Mouse (Mus musculus) midbrain, embryonic 13.5 days (tissue): Measurements from ENCODE around the gene Kcnk10. TPM values are rescaled to one million over a fixed set of nuclear protein-coding genes. Genes with fewer than 3 reads are reported as not detected.
A peak's percentile ranks its signal among the peaks of the same experiment; 100 is the strongest.

ENCODE experiments used
- ATAC-seq: fragments of 200-750 bp; cut with Nextera tagmentation; 2 replicates; pipeline ENCODE4 v1.8.0; 2017; ENCODE audit warnings: mild to moderate bottlenecking, moderate TSS enrichment, moderate library complexity
- H3K27ac ChIP-seq: fragments of 300-500 bp; sonication (generic); 2 replicates; pipeline ENCODE4 v1.5.1; 2015; ENCODE audit warnings: inconsistent platforms, mild to moderate bottlenecking, moderate library complexity
- H3K27me3 ChIP-seq: fragments of 300-500 bp; sonication (generic); 2 replicates; pipeline ENCODE4 v1.6.1; 2015; ENCODE audit warnings: mild to moderate bottlenecking, inconsistent platforms
- H3K36me3 ChIP-seq: fragments of 300-500 bp; sonication (generic); 2 replicates; pipeline ENCODE4 v1.6.1; 2015; ENCODE audit warnings: mild to moderate bottlenecking, inconsistent platforms
- H3K4me1 ChIP-seq: fragments of 300-500 bp; sonication (generic); replicated peaks from 2 replicates; pipeline ENCODE4 v1.6.1; 2015; ENCODE audit warnings: inconsistent platforms
- H3K4me2 ChIP-seq: fragments of 300-500 bp; sonication (generic); replicated peaks from 2 replicates; pipeline ENCODE4 v1.6.1; 2015; ENCODE audit warnings: moderate library complexity, mild to moderate bottlenecking, inconsistent platforms
- H3K4me3 ChIP-seq: fragments of 300-500 bp; sonication (generic); replicated peaks from 2 replicates; pipeline ENCODE4 v1.5.1; 2015; ENCODE audit warnings: mild to moderate bottlenecking, inconsistent platforms
- H3K9ac ChIP-seq: fragments of 300-500 bp; sonication (generic); replicated peaks from 2 replicates; pipeline ENCODE4 v1.6.1; 2015; ENCODE audit warnings: mild to moderate bottlenecking, inconsistent platforms
- H3K9me3 ChIP-seq: fragments of 300-500 bp; sonication (generic); 2 replicates; pipeline ENCODE4 v1.6.1; 2016; ENCODE audit warnings: mild to moderate bottlenecking, inconsistent platforms
- WGBS: fragments of 180-500 bp; shearing (Covaris S2); methylation state at CpG from one replicate; pipeline ENCODE4 v1.1.7; 2015; 5-methylcytosine and 5-hydroxymethylcytosine counted together
- polyA plus RNA-seq: library from polyadenylated mRNA; unstranded; fragments of >200 nt; fragmentation: Nextera tagmentation; extraction: Ambion mirVana; gene quantifications from 2 replicates; pipeline ENCODE4 v1.2.1, GENCODE M21; 2015

Gene Kcnk10
- polyA plus RNA-seq, 1 experiment from 2014 or later, result 51.8 TPM

DNA sequence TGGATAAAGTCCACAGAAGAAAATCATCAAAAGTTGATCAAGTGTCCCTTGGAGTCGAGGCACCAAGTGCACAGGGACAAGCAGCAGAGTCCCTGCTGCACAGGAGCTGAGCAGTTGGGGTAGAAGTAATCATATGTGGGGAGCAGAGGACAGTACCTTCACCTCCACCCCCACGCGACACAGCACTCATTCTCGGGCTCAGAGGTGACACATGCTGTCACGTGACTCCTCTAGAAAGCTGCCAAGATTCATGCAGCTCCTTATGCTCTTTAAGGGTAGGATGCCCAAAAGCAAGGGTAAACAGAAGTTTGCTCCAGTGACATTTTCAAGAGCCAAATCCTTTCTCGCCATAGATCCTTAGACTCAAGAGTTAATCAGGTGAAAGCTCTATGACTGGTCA is 42.1 kb downstream of the Kcnk10 start:
- no peak overlapping the region for H3K4me2 ChIP-seq
- H3K4me3 ChIP-seq, result no peak overlapping the region
- WGBS, result 84% methylated on average over 6 of the region's 6 CpGs
- no peaks in the 10 kb centered on the region for H3K9me3 ChIP-seq
- no peak overlapping the region; the same call in 1 of the 2 replicates for H3K27ac ChIP-seq
- no peaks in the 10 kb centered on the region for H3K27me3 ChIP-seq
- H3K4me1 ChIP-seq, result peaks cover 13% of the 10 kb centered on the region
- ATAC-seq, result no peak
- H3K36me3 ChIP-seq, result peaks cover 43% of the 10 kb centered on the region
- no peak overlapping the region for H3K9ac ChIP-seq

DNA sequence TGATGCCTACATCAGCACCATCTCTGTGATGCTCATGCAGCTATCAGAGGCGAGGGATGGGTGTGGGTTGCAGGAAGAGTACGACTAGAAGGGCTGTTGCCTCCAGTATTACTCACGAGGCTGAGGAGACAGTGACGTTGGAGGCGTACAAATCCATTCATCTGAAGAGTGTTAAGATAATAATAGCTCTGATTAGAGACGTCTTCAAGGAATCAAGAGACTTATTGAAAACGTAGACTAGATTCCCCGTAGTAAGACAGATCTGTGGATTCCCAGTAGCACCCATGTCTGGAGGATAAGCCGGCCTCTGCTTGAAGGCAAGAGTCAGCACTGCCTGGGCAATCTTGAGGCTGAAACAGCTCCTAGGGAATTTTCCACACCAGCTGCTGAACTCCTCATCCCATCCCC is 42.6 kb downstream of the Kcnk10 start:
- Histone ChIP-seq H3K36me3 (peaks cover 40% of the 10 kb centered on the region), H3K4me2 (no peak overlapping the region), H3K9me3 (no peaks in the 10 kb centered on the region), H3K27ac (no peak overlapping the region), H3K4me3 (no peak overlapping the region), H3K4me1 (peaks cover 13% of the 10 kb centered on the region), H3K27me3 (no peaks in the 10 kb centered on the region), H3K9ac (no peak overlapping the region)
- 83% methylated on average over 9 of the region's 9 CpGs for WGBS
- no peak for ATAC-seq

DNA sequence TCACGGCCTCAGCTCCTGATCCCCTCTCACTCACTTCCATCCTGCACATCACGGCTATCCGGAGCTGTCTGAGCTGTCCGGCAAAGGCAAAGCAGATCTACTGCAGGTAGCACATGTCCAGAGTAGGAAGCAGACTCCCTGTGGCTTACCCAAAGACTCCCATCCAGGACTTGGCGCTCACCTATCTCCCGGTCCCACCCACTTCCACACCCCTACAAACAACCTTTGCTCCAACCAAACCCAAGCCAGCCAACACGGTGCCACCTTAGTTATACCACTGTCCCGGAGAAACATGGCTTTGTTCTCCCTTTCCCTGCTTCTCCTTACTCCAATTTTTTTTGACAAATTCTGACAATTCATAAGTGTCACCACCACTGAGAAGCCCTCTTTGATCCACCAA is 49.5 kb downstream of the Kcnk10 start:
- Histone ChIP-seq H3K27me3 (no peaks in the 10 kb centered on the region), H3K4me3 (no peak overlapping the region), H3K9ac (no peak overlapping the region), H3K9me3 (no peaks in the 10 kb centered on the region), H3K4me1 (peaks cover 14% of the 10 kb centered on the region), H3K4me2 (no peak overlapping the region), H3K27ac (no peak overlapping the region), H3K36me3 (peaks cover 49% of the 10 kb centered on the region)
- no peak for ATAC-seq
- WGBS, result 95% methylated on average over 8 of the region's 8 CpGs

DNA sequence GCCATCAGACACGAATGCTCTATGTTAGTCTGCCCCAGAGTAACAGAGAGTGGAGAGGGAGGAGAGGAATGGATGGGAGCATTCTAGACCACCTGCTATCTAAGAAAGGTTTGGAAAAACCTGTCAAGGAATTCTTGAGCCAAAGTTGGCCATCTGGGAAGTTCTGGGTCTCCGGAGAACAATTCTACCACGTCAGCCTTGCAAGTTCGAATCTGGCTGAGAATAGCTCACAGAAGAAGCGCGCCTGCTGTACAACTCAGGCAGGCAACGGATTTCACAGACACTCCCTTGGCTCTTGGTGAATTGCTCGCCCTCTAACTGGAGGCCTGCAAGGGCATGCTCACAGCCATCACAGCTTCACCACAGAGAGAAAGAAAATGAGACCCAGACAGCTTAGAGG is 52.7 kb downstream of the Kcnk10 start:
- WGBS, result 90% methylated on average over 8 of the region's 8 CpGs
- Histone ChIP-seq H3K4me2 (no peak overlapping the region), H3K27me3 (no peaks in the 10 kb centered on the region), H3K9me3 (no peaks in the 10 kb centered on the region), H3K27ac (peak overlapping the region; percentile 63), H3K4me3 (no peak overlapping the region), H3K36me3 (peaks cover 43% of the 10 kb centered on the region), H3K9ac (no peak overlapping the region), H3K4me1 (peaks cover 31% of the 10 kb centered on the region)
- no peak for ATAC-seq

DNA sequence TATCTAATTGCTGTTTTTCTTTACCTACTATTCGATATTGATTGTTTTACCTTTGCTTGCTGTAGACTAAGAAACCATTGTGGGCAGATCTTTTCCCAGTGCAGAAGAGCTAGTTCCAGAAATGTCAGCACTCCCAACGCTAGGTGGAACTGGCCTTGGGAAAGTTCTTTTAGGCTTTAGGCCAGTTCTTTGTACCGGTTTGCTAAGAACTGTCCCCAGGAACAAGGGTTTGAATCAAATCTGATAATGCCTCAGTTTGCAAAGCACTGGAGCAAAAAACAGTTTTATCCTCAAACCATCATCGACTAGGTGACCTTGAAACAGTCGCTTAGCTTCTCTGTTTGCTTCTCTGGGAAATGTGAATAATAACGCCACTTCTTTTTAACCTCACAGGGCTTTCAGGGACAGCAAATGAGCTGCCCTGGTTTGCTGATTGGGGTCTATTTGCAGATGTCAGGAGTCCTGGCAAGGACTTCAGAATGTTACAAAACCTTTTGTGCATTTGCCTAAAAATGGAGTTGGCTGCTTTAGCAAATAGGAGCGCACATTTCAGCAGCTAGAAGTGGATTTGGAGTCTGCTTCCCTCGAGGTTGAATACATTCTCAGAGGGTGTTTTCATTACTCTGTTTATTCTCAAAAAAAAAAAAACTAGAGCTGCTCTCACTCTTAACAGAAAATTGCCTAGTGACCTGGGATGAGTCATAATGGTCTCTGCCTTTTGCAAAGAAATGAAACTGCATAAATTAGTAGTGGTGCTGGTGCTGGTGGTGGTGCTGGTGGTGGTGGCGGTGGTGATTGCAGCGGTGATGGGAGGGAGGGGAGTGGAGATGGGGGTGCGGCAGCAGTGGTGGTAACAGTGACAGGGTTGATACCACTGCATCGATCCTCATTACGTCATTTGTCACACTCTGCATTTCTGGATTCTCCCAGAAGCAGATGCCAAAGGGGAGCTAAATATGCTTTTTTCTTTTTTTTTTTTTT is 53.5 kb downstream of the Kcnk10 start:
- Histone ChIP-seq H3K27ac (peak overlapping the region; percentile 63), H3K27me3 (no peaks in the 10 kb centered on the region), H3K9me3 (no peaks in the 10 kb centered on the region), H3K9ac (no peak overlapping the region), H3K36me3 (peaks cover 36% of the 10 kb centered on the region), H3K4me1 (peaks cover 37% of the 10 kb centered on the region), H3K4me3 (no peak overlapping the region), H3K4me2 (no peak overlapping the region)
- ATAC-seq, result no peak
- WGBS, result 60% methylated on average over 13 of the region's 13 CpGs

DNA sequence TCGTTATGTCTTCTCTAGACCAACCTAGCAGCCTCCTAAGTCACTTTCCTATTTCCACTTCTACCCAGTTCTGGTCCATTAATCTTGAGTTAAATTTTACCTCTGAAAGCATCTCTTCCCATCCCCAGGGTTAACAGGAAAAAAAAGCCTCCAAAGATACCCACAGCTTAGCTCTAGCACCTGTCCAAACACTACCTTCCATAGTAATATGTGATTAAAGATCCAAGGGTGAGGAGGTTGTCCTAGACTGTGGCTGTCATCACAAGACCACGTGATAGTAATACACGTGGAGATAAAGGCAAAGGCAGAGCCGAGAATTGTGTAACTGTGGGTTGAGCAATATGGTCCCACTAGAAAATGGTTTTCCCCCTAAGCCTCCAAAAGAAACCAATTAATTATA is 56.8 kb downstream of the Kcnk10 start:
- H3K27ac ChIP-seq, result peak overlapping the region; percentile 44; the same call in 1 of the 2 replicates
- no peak overlapping the region for H3K4me2 ChIP-seq
- H3K9me3 ChIP-seq, result no peaks in the 10 kb centered on the region
- H3K27me3 ChIP-seq, result no peaks in the 10 kb centered on the region
- no peak overlapping the region for H3K4me3 ChIP-seq
- ATAC-seq, result no peak
- 79% methylated on average over 4 of the region's 4 CpGs for WGBS
- H3K9ac ChIP-seq, result no peak overlapping the region
- H3K36me3 ChIP-seq, result peaks cover 36% of the 10 kb centered on the region
- peaks cover 38% of the 10 kb centered on the region for H3K4me1 ChIP-seq

DNA sequence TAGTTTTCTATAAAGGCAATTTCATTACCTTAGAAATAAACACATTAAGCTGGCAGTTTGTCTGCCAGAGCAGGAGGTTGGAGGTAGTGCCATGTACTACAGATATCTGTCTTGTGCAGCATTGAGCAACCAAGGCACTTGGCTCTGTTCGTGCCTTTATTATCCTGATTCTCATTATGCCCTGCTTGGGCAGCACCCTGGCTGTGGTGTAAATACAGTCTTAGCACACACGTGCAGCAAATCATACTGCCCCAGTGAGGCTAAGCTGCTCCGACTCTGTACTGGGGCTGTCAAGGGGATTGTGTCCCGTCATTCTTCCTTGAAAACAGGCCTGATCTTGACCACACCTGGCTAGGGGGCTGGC is 57.6 kb downstream of the Kcnk10 start:
- ATAC-seq, result peak; percentile 74
- Histone ChIP-seq H3K4me1 (peaks cover 38% of the 10 kb centered on the region), H3K27me3 (no peaks in the 10 kb centered on the region), H3K9me3 (no peaks in the 10 kb centered on the region), H3K4me3 (no peak overlapping the region), H3K36me3 (peaks cover 28% of the 10 kb centered on the region), H3K4me2 (no peak overlapping the region), H3K27ac (peak overlapping the region; percentile 77), H3K9ac (no peak overlapping the region)
- WGBS, result 50% methylated on average over 4 of the region's 4 CpGs

DNA sequence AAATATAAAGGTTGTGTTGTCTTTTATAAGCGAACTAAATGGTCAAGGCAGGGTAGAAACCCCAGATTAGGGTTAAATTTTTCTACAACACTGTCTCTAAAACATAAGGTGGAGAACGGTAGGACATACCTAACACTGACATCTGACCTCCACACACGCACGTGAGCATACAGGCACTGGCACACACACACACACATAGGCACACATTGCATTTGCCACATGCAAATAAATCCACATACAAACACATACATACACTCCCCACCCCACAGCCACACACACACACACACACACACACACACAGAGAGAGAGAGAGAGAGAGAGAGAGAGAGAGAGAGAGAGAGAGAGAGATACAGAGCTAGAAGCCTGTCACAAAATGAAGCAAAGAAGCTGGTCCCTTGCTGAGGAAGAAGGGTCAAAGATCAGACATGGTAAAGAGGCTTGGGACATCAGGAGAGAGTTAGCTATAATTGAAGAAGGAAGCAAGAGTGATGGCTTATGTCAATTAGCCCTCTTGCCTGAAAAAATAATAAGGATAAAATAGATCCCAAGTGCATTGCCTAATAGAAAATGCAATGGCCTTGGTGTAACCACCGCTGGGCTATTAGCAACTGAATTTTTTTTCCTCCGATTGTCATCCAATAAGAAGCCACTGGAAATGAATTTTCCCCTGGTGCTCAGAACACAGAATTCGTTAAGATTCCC is 58.1 kb downstream of the Kcnk10 start:
- Histone ChIP-seq H3K27ac (peak overlapping the region; percentile 77), H3K9ac (no peak overlapping the region), H3K9me3 (no peaks in the 10 kb centered on the region), H3K36me3 (peaks cover 23% of the 10 kb centered on the region), H3K4me2 (no peak overlapping the region), H3K27me3 (no peaks in the 10 kb centered on the region), H3K4me1 (peaks cover 38% of the 10 kb centered on the region), H3K4me3 (no peak overlapping the region)
- ATAC-seq, result peak; percentile 53
- WGBS, result 69% methylated on average over 7 of the region's 7 CpGs

DNA sequence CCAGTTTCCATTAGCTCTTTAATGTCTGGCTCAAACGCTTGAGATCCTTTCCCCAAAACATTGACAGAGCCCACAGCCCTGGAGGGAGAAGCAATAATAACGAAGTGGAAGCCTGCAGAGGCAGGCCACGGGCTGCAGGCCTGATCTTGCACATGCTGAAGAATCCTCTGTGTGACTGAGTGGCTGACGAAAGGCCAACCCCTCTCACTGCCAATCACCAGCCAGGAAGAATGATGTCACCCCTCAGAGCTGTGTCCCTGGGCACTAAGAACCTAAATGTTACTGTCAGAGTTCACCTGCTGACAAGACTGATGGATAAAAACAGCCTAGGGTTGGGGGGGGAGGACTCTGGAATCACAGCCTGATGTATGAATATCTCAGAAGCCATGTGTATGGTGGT is 72.5 kb downstream of the Kcnk10 start:
- Histone ChIP-seq H3K4me3 (no peak overlapping the region), H3K9me3 (no peaks in the 10 kb centered on the region), H3K27ac (no peak overlapping the region), H3K27me3 (no peaks in the 10 kb centered on the region), H3K36me3 (peaks cover 45% of the 10 kb centered on the region), H3K9ac (no peak overlapping the region), H3K4me1 (peaks cover 28% of the 10 kb centered on the region), H3K4me2 (no peak overlapping the region)
- ATAC-seq, result 0 out of 2 replicates have a peak, but pooled peaks have one; percentile 10
- 70% methylated on average over 4 of the region's 4 CpGs for WGBS

DNA sequence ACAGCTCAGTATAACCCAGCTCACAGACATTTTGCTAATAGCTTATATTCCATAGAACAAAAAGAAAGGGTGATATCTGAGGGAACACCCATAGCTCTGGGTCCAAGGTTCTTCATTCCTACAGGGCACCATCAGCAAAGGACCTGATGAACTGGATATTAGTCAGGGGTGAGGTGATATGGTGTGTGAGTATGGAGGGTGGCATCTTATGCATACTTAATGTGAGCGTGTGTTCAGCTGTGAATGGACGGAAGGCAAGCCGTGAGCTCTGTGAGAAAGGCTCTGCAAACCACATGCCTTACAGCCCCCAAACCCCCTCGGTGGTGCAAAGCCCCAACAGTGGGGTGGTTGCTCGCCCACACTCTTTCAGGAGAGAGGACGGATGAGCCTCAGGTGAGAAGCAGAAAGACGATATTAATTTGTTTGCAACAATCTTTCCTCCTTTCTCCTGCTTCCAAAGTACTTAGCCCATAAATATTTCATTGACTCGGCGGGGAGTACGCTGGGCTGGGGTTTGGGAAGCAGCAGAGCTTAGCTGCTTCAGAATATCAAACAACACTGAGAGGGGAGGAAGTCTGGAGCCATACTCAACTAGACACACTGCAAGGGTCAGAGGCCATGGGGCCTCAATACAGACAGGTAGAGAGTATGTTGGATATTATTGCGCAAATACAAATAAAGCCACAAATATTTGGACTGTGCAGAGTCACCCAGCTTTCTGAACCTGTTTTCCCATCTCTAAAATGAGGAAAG is 76.4 kb downstream of the Kcnk10 start:
- ATAC-seq, result peak; percentile 64
- H3K27ac ChIP-seq, result peak overlapping the region; percentile 57

DNA sequence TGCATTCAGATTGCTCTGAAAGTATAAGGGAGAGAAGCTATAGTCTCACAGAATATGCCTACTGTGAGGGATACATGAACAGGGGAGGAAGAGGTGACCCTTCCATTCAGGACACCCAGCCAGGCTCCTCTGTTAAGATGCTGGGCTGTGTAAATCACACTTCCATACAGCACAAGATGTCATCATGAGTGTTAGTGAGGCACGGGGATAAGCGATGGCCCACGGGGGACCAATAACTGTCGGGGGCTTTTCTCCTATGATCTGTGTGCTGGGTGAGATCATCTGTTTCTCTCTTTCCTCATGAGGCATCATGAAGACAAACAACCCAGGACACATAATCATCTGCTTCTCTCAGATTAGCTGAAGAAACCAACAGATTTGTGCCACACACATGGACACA is 77.1 kb downstream of the Kcnk10 start:
- Histone ChIP-seq H3K4me2 (no peak overlapping the region), H3K9ac (no peak overlapping the region), H3K9me3 (no peaks in the 10 kb centered on the region), H3K27me3 (no peaks in the 10 kb centered on the region), H3K4me1 (peaks cover 32% of the 10 kb centered on the region), H3K4me3 (no peak overlapping the region), H3K27ac (peak overlapping the region; percentile 57), H3K36me3 (peaks cover 18% of the 10 kb centered on the region)
- ATAC-seq, result no peak
- 85% methylated on average over 4 of the region's 4 CpGs for WGBS

More for the DNA sequence above, 76.4 kb downstream of the Kcnk10 start:
- Histone ChIP-seq H3K27me3 (no peaks in the 10 kb centered on the region), H3K9me3 (no peaks in the 10 kb centered on the region), H3K9ac (no peak overlapping the region), H3K4me1 (peaks cover 32% of the 10 kb centered on the region), H3K4me3 (no peak overlapping the region), H3K4me2 (peak overlapping the region; percentile 17; the same call in 1 of the 2 replicates), H3K36me3 (peaks cover 19% of the 10 kb centered on the region)
- WGBS, result 61% methylated on average over 11 of the region's 11 CpGs
